Mouse (Mus musculus): ENCODE results near the gene Klhl29.
A peak's percentile ranks its signal among the peaks of the same experiment; 100 is the strongest.

The Klhl29 gene

GRCm38 (mm10) chr12:5222439-5223202 lies 152.9 kb downstream of the Klhl29 start:
- no peak for DNase-seq (ENCODE audit: low spot score)

- DNase-seq (ENCODE audit: low spot score), result no peak
These were observed 155.4 kb downstream of the Klhl29 start for GRCm38 (mm10) chr12:5219913-5220575.

GRCm38 (mm10) chr12:5215836-5216747 lies 159.4 kb downstream of the Klhl29 start:
- DNase-seq (ENCODE audit: low spot score), result peak; percentile 73

- no peak for DNase-seq (ENCODE audit: low spot score)
These were observed 161.2 kb downstream of the Klhl29 start for GRCm38 (mm10) chr12:5214266-5214665.

GRCm38 (mm10) chr12:5213339-5214104 lies 162.0 kb downstream of the Klhl29 start:
- DNase-seq (ENCODE audit: low spot score), result no peak

GRCm38 (mm10) chr12:5211884-5212283 lies 163.6 kb downstream of the Klhl29 start:
- no peak for DNase-seq (ENCODE audit: low spot score)

GRCm38 (mm10) chr12:5210786-5211185 lies 164.7 kb downstream of the Klhl29 start:
- DNase-seq (ENCODE audit: low spot score), result no peak

GRCm38 (mm10) chr12:5207941-5208905 lies 167.3 kb downstream of the Klhl29 start:
- no peak for DNase-seq (ENCODE audit: low spot score)

GRCm38 (mm10) chr12:5207172-5207571 lies 168.3 kb downstream of the Klhl29 start:
- no peak for DNase-seq (ENCODE audit: low spot score)

- DNase-seq (ENCODE audit: low spot score), result no peak
These were observed 171.2 kb downstream of the Klhl29 start for GRCm38 (mm10) chr12:5204071-5204840.

GRCm38 (mm10) chr12:5203385-5203784 lies 172.1 kb downstream of the Klhl29 start:
- no peak for DNase-seq (ENCODE audit: low spot score)

- no peak for DNase-seq (ENCODE audit: low spot score)
These were observed 177.2 kb downstream of the Klhl29 start for GRCm38 (mm10) chr12:5198254-5198653.

GRCm38 (mm10) chr12:5194176-5194575 lies 181.3 kb downstream of the Klhl29 start:
- no peak for DNase-seq (ENCODE audit: low spot score)

GRCm38 (mm10) chr12:5192380-5192718 lies 183.1 kb downstream of the Klhl29 start:
- no peak for DNase-seq (ENCODE audit: low spot score)

GRCm38 (mm10) chr12:5191628-5192379 lies 183.7 kb downstream of the Klhl29 start:
- peak; percentile 73 for DNase-seq (ENCODE audit: low spot score)

- peak; percentile 67 for DNase-seq (ENCODE audit: low spot score)
These were observed 184.3 kb downstream of the Klhl29 start for GRCm38 (mm10) chr12:5191206-5191605.

- DNase-seq (ENCODE audit: low spot score), result no peak
These were observed 185.9 kb downstream of the Klhl29 start for GRCm38 (mm10) chr12:5189446-5190150.

- no peak for DNase-seq (ENCODE audit: low spot score)
These were observed 186.6 kb downstream of the Klhl29 start for GRCm38 (mm10) chr12:5188899-5189298.

Measured in retina, embryonic 14.5 days (tissue).